ENCODE assay signal across 25 mouse cellular contexts in genomic region chr19:17316311-17317003, GRCm38 (mm10).
"Had no signal": no experiment of that assay in that cellular context is flagged by ENCODE, and none has a peak within 500 bp of the region (broad histone marks: within the 10 kb centered on the region; RNA-seq: fewer than 3 reads in every experiment).

No protein-coding gene starts in this region.

- ATAC-seq: hindbrain, postnatal 0 days had no signal

- H3K27ac ChIP-seq: heart, adult 2 months; heart, embryonic 13.5 days; heart, embryonic 15.5 days; hindbrain, embryonic 13.5 days; hindbrain, embryonic 15.5 days; hindbrain, postnatal 0 days; layer of hippocampus, adult 2 months; limb, embryonic 10.5 days; limb, embryonic 12.5 days; liver, embryonic 13.5 days; liver, embryonic 15.5 days had no signal

- H3K9me3 ChIP-seq: heart, embryonic 13.5 days; heart, embryonic 15.5 days; hindbrain, embryonic 13.5 days; hindbrain, embryonic 15.5 days; limb, embryonic 10.5 days; limb, embryonic 12.5 days; liver, embryonic 13.5 days; liver, embryonic 15.5 days had no signal

- H3K27me3 ChIP-seq: heart, embryonic 13.5 days; heart, embryonic 15.5 days; hindbrain, embryonic 13.5 days; hindbrain, embryonic 15.5 days; limb, embryonic 12.5 days; liver, embryonic 13.5 days; liver, embryonic 15.5 days had no signal

- H3K4me1 ChIP-seq: heart, embryonic 15.5 days; hindbrain, embryonic 13.5 days; hindbrain, embryonic 15.5 days; limb, embryonic 10.5 days had no signal

- H3K9ac ChIP-seq: heart, embryonic 13.5 days; heart, embryonic 15.5 days; hindbrain, embryonic 13.5 days; hindbrain, embryonic 15.5 days; limb, embryonic 12.5 days; liver, embryonic 13.5 days; liver, embryonic 15.5 days had no signal

- DNase-seq: gastrocnemius, postnatal 14 days; gastrocnemius, postnatal 36 days; heart, adult 2 months; heart, postnatal 14 days; heart, postnatal 36 days; kidney, adult 18-20 months; kidney, adult 8-10 months; kidney, postnatal 10 days; kidney, postnatal 25 days; kidney, postnatal 4 days; layer of hippocampus, adult 9-11 months; layer of hippocampus, postnatal 36 days; liver; liver, embryonic 13.5 days had no signal

- H3K4me2 ChIP-seq: heart, embryonic 11.5 days; heart, embryonic 13.5 days; heart, embryonic 15.5 days; hindbrain, embryonic 13.5 days; hindbrain, embryonic 15.5 days; limb, embryonic 12.5 days; liver, embryonic 11.5 days; liver, embryonic 13.5 days; liver, embryonic 15.5 days had no signal

- H3K36me3 ChIP-seq: heart, embryonic 13.5 days; heart, embryonic 15.5 days; hindbrain, embryonic 13.5 days; hindbrain, embryonic 15.5 days; limb, embryonic 10.5 days; limb, embryonic 12.5 days; liver, embryonic 13.5 days; liver, embryonic 15.5 days had no signal

- H3K4me3 ChIP-seq: heart, adult 2 months; heart, embryonic 13.5 days; heart, embryonic 15.5 days; hindbrain, embryonic 13.5 days; hindbrain, embryonic 15.5 days; layer of hippocampus, adult 2 months; limb, embryonic 10.5 days; limb, embryonic 12.5 days; liver, embryonic 13.5 days; liver, embryonic 15.5 days had no signal
